Mouse (Mus musculus) gonadal fat pad, adult 2 months (tissue): Measurements from ENCODE around the gene Pxdc1. TPM values are rescaled to one million over a fixed set of nuclear protein-coding genes. Genes with fewer than 3 reads are reported as not detected.

Experiments used
- polyA plus RNA-seq: library from polyadenylated mRNA; depleted of rRNA; stranded (reverse); fragments of >200 nt; gene quantifications from 2 replicates; pipeline ENCODE4 v1.2.3, GENCODE M21; 2012; rRNA removed

Pxdc1 gene
- polyA plus RNA-seq, 1 experiment: 24.5 TPM

Other genes starting within 250 kb of the Pxdc1 start
- gene Fam50b, start 81.4 kb upstream of the Pxdc1 start, polyA plus RNA-seq: 0.28 and 0.61 TPM in 2 replicates
- 12.9 and 16.8 TPM in 2 replicates for gene Prpf4b, start 221.8 kb upstream of the Pxdc1 start, polyA plus RNA-seq